Mouse (Mus musculus): ENCODE results near the gene Phospho2.
"Not testable (repeated sequence)": the region's sequence is repeated elsewhere in the genome, so short reads cannot be mapped to it uniquely, and the experiment has no call there.

The Phospho2 gene

GRCm38 (mm10) chr2:69789429-69790069 is at the start of gene Phospho2, which contains the start of gene Ccdc173:
Phospho2 (plus strand) TSS chr2:69789623.
Ccdc173 (minus strand) TSS chr2:69789575.
- DNase-seq = peak; percentile 97

DNA sequence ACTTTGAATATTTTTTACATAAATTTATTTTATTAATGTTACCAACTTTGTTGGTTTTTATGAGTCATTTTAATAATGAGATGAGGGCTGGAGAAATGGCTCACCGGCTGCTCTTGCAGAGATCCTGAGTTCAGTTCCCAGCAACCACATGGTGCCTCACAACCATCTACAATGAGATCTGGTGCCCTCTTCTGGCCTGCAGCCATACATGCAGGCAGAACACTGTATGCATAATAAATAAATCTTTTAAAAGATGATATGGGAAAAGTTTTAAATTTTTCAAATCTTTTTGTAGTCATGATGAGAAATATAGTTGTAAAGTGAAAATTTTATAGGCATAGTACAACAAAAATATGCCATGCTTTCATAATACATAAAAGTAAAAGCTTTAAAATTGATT is 44.3 kb upstream of the Phospho2 start:
- no peak for DNase-seq

DNA sequence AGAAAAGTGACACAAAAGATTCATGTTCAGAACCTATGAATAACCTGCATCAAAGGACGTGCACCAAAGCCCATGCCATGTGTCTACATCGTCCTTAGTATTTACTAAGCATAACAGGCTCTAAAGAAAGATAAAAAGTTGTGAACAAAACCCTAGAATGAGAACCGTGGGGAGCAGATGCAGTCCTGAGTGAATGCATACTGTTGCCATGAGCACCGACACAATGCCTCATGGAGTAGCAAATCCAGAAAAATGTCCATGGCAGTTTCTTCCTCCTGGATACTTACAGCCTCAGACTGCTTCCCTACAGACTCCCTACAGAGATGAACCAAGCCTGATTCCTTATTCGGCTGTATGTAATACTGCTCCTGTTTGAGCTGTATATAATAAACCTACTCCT is 28.4 kb upstream of the Phospho2 start:
- DNase-seq = no peak

GRCm38 (mm10) chr2:69763340-69763739 is 26.1 kb upstream of the Phospho2 start:
- peak; percentile 5 for DNase-seq

DNA sequence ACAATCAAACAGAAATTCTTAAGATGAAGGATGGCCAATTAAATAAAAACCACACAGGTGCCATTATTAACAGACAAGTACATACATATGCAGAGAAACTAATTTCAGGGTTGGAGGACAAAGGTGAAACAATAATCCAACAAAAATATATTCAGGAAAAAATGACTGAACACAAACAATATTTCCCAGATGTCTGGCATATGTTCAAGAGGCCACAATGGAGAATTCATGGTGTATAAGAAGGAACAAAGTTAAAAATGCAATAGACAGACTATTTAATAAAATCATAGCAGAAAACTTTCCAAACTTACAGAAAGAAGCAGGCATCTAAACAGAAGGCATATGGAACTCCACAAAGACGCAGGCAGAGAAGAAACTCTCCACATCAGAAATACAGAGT is 24.7 kb upstream of the Phospho2 start:
- DNase-seq = no peak

- DNase-seq = no peak
Measured at GRCm38 (mm10) chr2:69773331-69773730, 16.1 kb upstream of the Phospho2 start.

DNA sequence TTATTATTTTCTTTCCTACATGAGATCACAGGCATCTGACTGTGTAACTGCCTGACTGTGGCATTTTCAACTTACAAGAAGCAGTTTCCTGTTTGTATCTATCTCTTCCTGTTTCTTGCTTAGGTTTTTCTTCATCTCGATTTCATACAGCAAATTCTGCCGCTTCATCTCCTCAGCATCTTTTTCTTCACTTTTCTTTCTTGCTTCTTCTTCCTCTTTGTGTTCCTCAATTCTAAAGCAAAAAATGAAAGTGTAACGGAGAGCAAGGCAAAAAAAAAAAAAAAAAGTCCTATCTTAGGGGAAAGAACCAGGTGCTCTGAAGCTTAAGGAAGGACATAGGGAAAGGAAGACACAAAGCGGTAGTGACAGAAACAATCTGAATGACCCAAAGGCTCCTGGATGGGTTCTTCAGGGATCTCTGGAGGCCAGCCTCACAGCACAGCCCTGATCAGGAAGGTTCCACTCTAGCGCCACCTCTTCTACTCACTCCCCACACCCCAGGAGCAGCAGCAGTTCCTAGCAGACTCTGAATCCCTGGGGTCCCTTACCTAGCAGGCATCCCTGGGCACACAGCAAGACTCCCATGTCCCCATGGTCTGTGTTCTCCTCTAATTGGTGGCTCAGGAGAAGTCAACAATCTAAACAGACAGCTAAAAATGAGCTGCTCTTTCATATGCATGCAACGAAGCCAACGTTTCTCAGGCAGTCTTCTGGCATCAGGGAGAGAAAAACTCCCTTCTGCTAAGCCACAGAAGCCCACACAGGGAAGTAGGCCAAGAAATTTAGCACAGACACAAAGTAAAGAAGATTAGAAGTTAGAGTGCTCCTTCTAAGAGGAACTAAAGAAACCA is 11.2 kb upstream of the Phospho2 start:
- no peak for DNase-seq

DNA sequence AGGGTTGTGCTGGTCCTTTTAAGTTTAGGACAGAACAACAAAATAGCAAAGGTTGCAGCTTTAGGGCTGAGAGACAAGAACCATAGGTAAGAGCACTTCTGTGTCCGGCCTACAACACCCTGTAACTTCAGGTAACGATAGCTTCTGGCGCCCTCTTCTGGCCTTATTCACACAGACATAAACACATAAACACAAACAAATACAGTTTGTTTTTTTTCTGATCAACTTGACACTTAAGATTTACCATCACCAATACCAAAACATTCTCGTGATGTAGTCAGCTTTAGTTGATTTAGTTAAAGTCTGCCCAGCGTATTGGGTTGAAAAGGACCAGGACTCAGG is 10.6 kb upstream of the Phospho2 start:
- peak; percentile 36 for DNase-seq

- DNase-seq = no peak
Measured at GRCm38 (mm10) chr2:69788974-69789373, 449 bp upstream of the Phospho2 start.

GRCm38 (mm10) chr2:69790285-69790684 is 862 bp downstream of the Phospho2 start:
- DNase-seq = peak; percentile 92

DNA sequence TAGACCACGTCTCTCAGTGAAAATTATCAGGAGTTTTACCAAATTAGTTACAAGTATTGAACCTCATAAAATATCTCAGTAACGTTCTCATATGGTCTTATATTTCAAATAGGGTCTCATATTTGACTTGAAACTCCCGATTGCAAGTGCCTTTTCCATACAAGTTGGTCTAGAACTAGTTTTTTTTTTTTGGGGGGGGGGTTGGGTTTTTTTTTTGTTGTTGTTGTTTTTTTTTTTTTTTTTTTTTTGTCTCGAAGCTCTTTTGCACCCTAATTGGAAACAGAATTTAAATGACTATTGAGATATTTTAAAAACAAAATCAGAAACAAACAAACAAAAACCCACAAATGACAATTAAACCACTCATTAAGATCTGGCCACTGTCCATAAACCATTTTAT is 1.3 kb downstream of the Phospho2 start:
- no peak for DNase-seq

- peak; percentile 73 for DNase-seq
Measured at GRCm38 (mm10) chr2:69802911-69803312, 13.5 kb downstream of the Phospho2 start.

DNA sequence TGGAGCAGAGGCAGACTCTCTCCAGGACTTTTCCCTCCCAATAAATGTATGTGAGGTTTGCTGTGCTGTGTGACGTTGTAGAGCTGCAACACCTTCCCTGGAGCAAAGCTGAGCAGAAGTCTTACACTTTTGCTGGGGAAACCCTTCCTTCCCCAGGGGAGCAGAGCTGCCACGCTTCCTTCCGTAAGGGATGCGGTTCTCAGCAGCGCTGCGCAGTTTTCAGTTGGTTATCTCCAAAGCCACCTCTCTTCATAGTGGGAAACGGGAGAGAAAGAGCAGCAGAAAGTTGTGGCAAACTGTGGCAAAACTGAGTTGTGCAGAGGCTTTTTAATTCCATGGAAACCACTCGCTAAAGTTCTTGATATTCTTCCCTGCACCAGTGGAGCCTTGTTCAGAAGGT is 14.3 kb downstream of the Phospho2 start:
- DNase-seq = no peak

DNA sequence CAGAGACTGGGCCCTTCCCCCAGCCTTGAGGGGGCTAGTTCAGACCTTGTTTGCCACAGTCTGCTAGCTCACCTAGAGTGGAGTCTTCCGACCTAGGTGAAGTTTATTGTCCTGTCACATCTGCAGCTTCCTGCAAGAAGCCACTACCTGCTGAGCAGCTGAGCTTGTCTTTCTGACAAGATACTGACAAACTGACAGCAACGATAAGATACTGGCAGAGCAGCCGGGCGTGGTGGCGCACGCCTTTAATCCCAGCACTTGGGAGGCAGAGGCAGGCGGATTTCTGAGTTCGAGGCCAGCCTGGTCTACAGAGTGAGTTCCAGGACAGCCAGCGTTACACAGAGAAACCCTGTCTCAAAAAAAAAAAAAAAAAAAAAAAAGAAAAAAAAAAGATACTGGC is 15.2 kb downstream of the Phospho2 start:
- not testable (repeated sequence) for DNase-seq

DNA sequence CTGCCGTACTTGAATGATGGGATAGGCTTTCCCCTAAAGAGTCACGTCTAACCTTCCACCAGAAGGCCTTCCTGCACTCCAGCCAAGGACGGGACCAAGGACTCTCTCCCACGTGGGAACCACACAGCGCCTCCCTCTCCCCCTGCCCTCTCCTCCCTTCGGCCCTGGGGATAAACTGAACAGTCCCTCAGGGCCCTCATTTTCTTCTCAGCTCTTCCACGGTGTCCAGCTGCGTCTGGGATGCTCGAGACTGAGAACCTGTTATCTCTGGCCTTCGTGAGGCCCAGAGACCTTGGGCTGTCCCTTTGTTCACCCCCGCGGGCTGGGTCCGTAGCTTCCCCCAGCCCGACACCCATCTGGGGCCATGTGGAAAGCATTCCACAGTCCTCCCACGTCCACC is 20.7 kb downstream of the Phospho2 start:
- no peak for DNase-seq

DNA sequence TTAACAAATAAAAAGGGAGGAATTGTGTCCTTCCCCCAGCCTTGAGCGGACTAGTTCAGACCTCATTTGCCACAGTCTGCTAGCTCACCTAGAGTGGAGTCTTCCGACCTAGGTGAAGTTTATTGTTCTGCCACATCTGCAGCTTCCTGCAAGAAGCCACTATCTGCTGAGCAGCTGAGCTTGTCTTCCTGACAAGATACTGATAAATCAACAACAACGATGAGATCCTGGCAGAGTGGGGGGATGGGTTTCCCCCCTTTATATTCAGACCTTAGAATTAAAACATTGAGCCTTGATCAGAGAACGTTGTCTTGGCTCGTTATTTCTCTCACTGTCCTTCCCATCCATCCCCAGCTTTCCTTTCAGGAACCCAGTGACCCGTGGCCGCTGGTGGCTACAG is 21.9 kb downstream of the Phospho2 start:
- DNase-seq = not testable (repeated sequence)

DNA sequence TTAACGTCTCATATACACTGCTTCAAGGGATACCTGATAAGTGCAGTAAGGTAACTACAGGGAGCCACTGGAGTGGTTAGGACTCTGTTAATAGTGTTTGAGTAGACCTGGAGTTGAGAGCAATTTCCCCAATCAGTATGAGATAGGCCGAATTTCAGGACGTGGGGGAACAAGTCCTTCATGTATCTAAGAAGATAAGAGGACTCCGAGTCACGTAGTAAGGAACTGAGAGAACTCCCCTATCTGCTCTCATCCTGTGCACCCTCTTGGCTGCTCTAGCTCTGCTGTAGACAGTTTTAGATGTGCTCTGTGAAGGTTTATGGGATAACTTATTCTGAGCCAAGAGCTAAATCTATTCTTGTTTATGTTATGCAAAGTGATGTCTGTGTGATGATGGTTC is 27.2 kb downstream of the Phospho2 start:
- no peak for DNase-seq

- DNase-seq = no peak
Measured at GRCm38 (mm10) chr2:69818350-69819085, 29.1 kb downstream of the Phospho2 start.

DNA sequence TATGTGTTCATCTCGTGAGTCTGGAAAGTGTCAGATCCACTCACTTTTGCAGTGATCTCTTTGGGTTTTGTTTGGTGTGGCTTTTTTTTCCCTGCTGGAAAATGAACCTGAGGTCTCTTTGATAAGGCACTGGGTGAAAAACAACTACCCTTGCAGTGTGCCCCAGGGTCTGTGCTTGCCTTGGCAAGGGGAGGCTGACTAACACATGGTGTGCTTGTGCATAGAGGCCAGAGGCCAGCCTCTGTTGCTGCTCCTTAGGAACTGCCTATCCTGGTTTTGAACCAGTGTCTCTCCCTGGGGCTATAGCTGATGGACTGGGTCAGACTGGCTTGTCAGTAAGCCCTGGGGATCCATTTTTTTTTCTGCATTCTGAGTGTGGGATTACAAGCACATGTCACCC is 30.8 kb downstream of the Phospho2 start:
- DNase-seq = no peak

GRCm38 (mm10) chr2:69821711-69822110 is 32.3 kb downstream of the Phospho2 start, which contains the start of gene Klhl23:
Klhl23 (plus strand) TSS chr2:69821944.
- no peak for DNase-seq

DNA sequence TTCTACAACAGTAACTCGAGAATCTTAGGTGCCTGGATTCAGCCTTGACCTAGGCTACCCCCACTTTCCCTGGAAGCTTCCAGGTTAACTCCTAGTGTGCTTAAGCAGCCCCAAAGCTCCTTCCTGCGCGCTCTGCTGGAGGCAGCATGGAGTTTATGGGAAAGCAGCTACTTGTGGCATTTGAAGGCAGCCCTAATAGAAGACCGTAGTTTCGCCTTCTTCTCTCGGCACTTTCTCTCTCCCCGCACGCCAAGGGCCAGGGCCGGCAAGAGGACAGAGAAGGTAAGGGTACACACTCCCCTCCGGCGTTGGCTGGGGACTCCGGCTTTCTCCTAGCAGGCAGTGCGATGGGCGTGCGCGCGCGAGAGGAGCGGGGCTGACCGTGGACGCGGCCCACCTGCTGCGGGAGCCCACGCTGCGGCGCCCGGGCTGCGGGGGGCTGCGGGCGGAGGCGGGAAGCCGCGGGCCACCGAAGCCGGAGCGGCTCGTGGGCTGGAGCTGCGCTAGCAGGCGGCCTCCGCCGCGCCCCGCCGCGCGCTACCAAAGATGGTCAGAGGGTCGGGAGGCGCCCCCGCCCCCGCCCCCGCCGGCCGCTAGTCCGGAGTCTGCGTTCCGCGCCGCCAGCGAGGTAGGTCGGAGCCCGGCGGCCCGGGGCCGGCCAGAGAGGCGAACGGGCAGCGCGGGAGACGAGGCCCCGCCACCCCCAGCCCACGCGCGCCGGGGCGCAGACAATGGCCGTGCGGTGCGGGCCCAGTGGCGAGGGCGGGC is 33.1 kb downstream of the Phospho2 start:
- peak; percentile 35 for DNase-seq

- DNase-seq = peak; percentile 20
Measured at GRCm38 (mm10) chr2:69823129-69823677, 33.8 kb downstream of the Phospho2 start.

DNA sequence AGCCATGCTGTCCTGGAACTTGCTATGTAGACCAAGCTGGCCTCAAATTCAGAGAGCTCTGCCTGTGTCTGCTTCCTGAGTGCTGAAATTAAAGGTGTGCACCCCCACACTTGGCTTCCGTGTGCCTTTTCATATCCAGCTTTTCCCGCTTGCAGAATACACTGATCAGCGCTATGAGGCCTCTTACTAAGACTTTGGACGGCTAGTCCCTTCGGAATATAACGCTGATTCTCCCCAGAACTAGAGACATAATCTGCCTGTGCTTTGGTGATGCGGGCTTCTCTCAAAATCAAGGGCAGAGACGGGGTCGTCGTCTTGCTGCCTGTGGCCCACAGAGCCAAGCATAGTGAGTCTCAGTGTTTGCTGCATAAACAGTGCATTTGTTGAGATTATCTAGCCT is 36.5 kb downstream of the Phospho2 start:
- no peak for DNase-seq
